Mouse (Mus musculus): ENCODE results near the gene Kcnh6. TPM values are rescaled to one million over a fixed set of nuclear protein-coding genes. Genes with fewer than 3 reads are reported as not detected.

Kcnh6 gene
- 0.31 and 0.39 TPM in 2 replicates for polyA plus RNA-seq (2014; fragmentation: Nextera tagmentation; extraction: Ambion mirVana)

DNA sequence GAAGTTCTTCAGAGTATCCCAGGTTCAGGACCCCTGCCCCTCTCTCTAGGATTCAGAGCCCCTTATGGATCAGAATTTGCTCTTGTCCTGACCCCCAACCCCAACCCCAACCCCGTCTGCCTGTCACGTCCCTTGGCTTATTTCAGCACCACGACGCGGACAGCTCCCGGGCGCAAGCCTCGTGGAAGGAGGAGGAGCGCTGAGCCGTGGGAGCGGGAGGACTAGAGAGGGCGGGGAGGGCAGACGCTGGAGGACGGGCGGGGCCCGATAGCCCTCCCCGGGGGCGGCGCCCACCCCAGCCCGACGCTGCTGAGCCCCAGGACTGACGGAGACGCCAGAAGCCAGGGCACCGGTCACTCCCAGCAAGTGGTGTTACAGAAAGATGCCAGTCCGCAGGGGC lies at the start of gene Kcnh6:
Kcnh6 (plus strand) TSS at position 304 of the 400 bp plus-strand sequence.
- Histone ChIP-seq H3K4me1 (ENCODE audit: insufficient read depth) (no peaks in the 10 kb centered on the region), H3K9ac (no peak within 1 kb of the TSS), H3K36me3 (ENCODE audit: insufficient read depth) (no peaks in the 10 kb centered on the region), H3K9me3 (ENCODE audit: low read depth, low read length) (no peaks in the 10 kb centered on the region), H3K4me2 (peak within 1 kb of the TSS; percentile 61), H3K27me3 (ENCODE audit: insufficient read depth, low read length) (peaks cover 10% of the 10 kb centered on the region), H3K4me3 (ENCODE audit: low read depth, low read length) (0 out of 2 replicates have a peak within 1 kb of the TSS, but pooled peaks have one; percentile 9), H3K27ac (ENCODE audit: low read depth) (no peak within 1 kb of the TSS)
- ATAC-seq (ENCODE audit: insufficient read depth): peak; percentile 75
- 1% methylated on average over 25 of the region's 25 CpGs for WGBS
- peak; percentile 93 for DNase-seq
- no peak for TF ChIP-seq CTCF (IDR thresholded peaks at IDR 0.05; ENCODE audit: low read depth)

DNA sequence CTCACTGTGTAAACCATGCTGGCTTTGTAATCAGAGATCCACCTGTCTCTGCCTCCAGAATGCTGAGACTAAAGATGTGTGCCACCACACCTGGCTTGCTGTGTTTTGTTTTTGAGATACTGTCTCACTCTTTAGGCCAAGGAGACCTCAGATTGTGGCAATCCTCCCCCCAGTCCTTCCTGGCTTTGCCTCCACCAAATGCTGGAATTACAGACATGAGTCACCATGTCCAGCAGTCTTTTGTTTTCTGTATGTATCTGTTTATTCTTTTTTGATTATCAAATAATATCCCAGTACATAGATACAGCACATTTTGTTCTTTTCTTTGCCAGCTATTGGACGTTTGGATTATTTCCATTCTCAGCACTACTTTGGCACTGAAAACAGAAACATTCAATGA lies 49.4 kb upstream of the Kcnh6 start:
- no peaks in the 10 kb centered on the region for H3K9me3 ChIP-seq (ENCODE audit: low read depth, low read length)
- H3K36me3 ChIP-seq (ENCODE audit: insufficient read depth): no peaks in the 10 kb centered on the region
- H3K9ac ChIP-seq: no peak overlapping the region
- no peaks in the 10 kb centered on the region for H3K27me3 ChIP-seq (ENCODE audit: insufficient read depth, low read length)
- DNase-seq: no peak
- 33% methylated on average over 1 of the region's 1 CpGs for WGBS
- no peak overlapping the region for H3K4me3 ChIP-seq (ENCODE audit: low read depth, low read length)
- H3K4me2 ChIP-seq: no peak overlapping the region
- no peak for ATAC-seq (ENCODE audit: insufficient read depth)
- H3K4me1 ChIP-seq (ENCODE audit: insufficient read depth): no peaks in the 10 kb centered on the region
- no peak overlapping the region for H3K27ac ChIP-seq (ENCODE audit: low read depth)
- TF ChIP-seq CTCF (IDR thresholded peaks at IDR 0.05; ENCODE audit: low read depth): no peak

DNA sequence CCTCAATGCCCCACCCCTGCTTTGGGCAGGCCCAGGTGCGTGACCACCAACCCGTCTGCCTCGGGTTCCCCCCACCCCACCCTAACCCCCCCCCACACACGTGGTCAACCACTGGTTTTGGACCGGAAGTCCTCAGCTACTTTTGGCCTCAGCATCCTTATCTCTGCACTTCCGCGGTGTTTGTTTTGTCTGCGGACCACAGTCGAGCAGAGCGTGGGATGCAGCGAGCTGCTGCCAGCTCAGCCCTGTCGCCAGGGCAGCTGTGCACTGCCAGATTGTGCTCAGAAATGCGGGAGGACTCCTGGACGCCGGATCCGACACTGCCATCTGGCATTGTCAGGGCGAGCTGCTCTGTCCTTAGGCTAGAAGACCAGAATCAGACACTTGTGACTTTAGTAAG lies 48.6 kb upstream of the Kcnh6 start:
- Histone ChIP-seq H3K4me1 (ENCODE audit: insufficient read depth) (no peaks in the 10 kb centered on the region), H3K27ac (ENCODE audit: low read depth) (no peak overlapping the region), H3K36me3 (ENCODE audit: insufficient read depth) (no peaks in the 10 kb centered on the region), H3K9ac (peak overlapping the region; percentile 34; the same call in 1 of the 2 replicates), H3K4me2 (peak overlapping the region; percentile 42), H3K27me3 (ENCODE audit: insufficient read depth, low read length) (no peaks in the 10 kb centered on the region), H3K4me3 (ENCODE audit: low read depth, low read length) (no peak overlapping the region), H3K9me3 (ENCODE audit: low read depth, low read length) (no peaks in the 10 kb centered on the region)
- WGBS: 8% methylated on average over 17 of the region's 17 CpGs
- peak; percentile 33 for DNase-seq
- ATAC-seq (ENCODE audit: insufficient read depth): no peak
- no peak for TF ChIP-seq CTCF (IDR thresholded peaks at IDR 0.05; ENCODE audit: low read depth)

DNA sequence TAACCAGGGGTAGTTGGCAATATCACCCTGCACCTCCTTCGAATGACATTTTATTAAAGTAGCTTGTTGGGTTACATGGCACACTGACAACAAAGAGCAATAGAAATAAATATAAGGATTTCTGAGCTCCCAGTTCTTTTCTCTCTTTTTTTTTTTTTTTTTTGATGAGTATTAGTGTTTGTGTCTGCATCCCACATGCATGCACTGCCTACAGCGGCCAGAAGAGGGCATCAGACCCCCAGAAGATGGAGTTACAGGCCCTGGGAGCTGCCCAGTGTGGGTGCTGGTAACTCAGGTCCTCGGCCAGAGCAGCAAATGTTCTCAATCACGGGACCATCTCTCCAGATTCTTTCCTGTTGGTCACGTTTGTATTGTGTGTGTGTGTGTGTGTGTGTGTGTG lies 43.2 kb upstream of the Kcnh6 start:
- 63% methylated on average over 5 of the region's 5 CpGs for WGBS
- H3K36me3 ChIP-seq (ENCODE audit: insufficient read depth): no peaks in the 10 kb centered on the region
- peak; percentile 24; the same call in 1 of the 2 replicates for TF ChIP-seq CTCF (IDR thresholded peaks at IDR 0.05; ENCODE audit: low read depth)

DNA sequence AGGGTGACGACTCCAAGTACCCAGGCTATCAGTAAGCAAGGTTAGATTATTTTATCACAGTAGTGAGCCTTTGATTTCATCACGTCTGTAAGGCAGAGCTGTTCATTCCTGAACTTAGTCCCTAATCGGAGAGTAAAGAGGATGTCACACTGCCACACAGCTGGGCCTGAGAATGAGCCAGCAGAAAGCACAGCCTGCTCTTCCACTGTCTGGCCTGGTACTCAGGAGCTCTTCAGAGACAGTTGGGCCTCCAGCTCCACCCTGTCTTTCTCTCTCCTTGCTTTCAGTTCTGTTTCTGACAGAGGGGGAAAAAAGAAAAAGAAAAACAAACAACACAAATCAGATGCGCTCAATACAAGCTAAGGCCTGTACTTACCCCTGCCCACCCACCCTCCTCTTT lies 41.6 kb upstream of the Kcnh6 start:
- DNase-seq: no peak
- Histone ChIP-seq H3K4me2 (no peak overlapping the region), H3K4me3 (ENCODE audit: low read depth, low read length) (no peak overlapping the region), H3K9me3 (ENCODE audit: low read depth, low read length) (no peaks in the 10 kb centered on the region), H3K36me3 (ENCODE audit: insufficient read depth) (no peaks in the 10 kb centered on the region), H3K9ac (no peak overlapping the region), H3K4me1 (ENCODE audit: insufficient read depth) (no peaks in the 10 kb centered on the region; the same call in 1 of the 2 replicates), H3K27ac (ENCODE audit: low read depth) (no peak overlapping the region), H3K27me3 (ENCODE audit: insufficient read depth, low read length) (peaks cover 30% of the 10 kb centered on the region)
- no peak for ATAC-seq (ENCODE audit: insufficient read depth)
- no peak for TF ChIP-seq CTCF (IDR thresholded peaks at IDR 0.05; ENCODE audit: low read depth)
- 60% methylated on average over 4 of the region's 4 CpGs for WGBS

More for the DNA sequence above, 43.2 kb upstream of the Kcnh6 start:
- ATAC-seq (ENCODE audit: insufficient read depth): no peak
- Histone ChIP-seq H3K9ac (no peak overlapping the region), H3K4me1 (ENCODE audit: insufficient read depth) (no peaks in the 10 kb centered on the region; the same call in 1 of the 2 replicates), H3K4me2 (no peak overlapping the region), H3K27me3 (ENCODE audit: insufficient read depth, low read length) (peaks cover 30% of the 10 kb centered on the region), H3K9me3 (ENCODE audit: low read depth, low read length) (no peaks in the 10 kb centered on the region), H3K4me3 (ENCODE audit: low read depth, low read length) (no peak overlapping the region), H3K27ac (ENCODE audit: low read depth) (no peak overlapping the region)
- DNase-seq: no peak

DNA sequence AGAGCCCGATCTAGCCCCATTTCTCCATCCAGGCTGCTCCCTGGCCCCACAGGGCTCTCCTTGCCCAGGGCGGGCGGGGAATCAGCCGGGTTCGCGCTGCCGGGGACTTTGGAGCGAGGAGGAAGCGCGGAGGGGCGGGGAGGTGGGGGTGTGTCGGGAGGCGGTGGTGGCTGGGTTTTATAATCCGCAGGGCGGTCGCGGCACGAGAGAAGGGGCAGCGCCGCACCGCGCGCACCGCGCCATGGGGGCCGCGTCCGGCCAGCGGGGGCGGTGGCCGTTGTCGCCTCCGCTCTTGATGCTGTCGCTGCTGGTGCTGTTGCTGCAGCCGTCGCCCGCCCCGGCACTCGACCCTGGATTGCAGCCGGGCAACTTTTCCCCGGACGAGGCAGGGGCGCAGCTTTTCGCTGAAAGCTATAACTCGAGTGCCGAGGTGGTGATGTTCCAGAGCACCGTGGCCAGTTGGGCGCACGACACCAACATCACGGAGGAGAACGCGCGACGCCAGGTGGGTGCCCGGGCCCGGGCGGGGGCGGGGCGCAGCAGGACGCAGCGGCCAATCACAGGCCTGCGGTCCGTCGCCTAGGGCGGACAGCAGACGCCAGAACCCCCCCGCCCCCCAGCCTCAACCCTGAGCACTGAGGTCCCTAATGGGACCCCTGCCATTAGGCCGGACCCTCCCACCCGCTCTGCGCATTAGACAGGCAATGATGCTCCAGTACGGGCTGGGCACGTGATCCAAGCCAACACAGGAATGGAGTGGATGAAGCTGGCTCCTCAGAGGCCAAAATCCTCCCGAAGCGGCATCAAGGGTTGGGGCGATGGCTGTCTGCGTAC lies 40.0 kb upstream of the Kcnh6 start, which contains the start of gene Ace:
Ace (plus strand) TSS at position 205 of the 834 bp plus-strand sequence.
- Histone ChIP-seq H3K4me1 (ENCODE audit: insufficient read depth) (no peaks in the 10 kb centered on the region; the same call in 1 of the 2 replicates), H3K4me3 (ENCODE audit: low read depth, low read length) (peak within 1 kb of the TSS; percentile 55), H3K27ac (ENCODE audit: low read depth) (no peak within 1 kb of the TSS), H3K4me2 (peak within 1 kb of the TSS; percentile 99), H3K36me3 (ENCODE audit: insufficient read depth) (no peaks in the 10 kb centered on the region), H3K9ac (peak within 1 kb of the TSS; percentile 48), H3K9me3 (ENCODE audit: low read depth, low read length) (no peaks in the 10 kb centered on the region), H3K27me3 (ENCODE audit: insufficient read depth, low read length) (peaks cover 30% of the 10 kb centered on the region)
- DNase-seq (peak; percentile 39), ATAC-seq (ENCODE audit: insufficient read depth) (peak; percentile 60)
- no peak for TF ChIP-seq CTCF (IDR thresholded peaks at IDR 0.05; ENCODE audit: low read depth)
- WGBS: under 1% methylated on average over 75 of the region's 76 CpGs

DNA sequence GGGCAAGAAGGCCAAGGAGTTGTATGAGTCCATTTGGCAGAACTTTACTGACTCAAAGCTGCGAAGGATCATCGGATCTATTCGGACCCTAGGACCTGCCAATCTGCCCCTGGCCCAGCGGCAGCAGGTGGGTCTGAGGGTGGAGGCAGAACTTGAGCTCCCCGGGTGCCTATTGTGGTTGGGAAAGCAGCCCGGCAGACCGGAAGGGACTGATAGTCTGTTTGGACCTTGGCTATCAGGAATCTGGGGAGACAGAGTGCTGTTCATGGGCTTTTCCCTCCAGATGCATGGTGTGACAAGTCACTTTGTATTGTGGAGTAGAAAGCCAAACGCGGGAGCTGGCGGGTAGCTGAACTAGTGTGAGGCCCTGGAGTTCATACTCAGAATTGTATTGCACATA lies 39.0 kb upstream of the Kcnh6 start:
- no peak for TF ChIP-seq CTCF (IDR thresholded peaks at IDR 0.05; ENCODE audit: low read depth)
- no peak overlapping the region for H3K4me3 ChIP-seq (ENCODE audit: low read depth, low read length)
- no peak overlapping the region for H3K4me2 ChIP-seq
- H3K36me3 ChIP-seq (ENCODE audit: insufficient read depth): no peaks in the 10 kb centered on the region
- H3K9me3 ChIP-seq (ENCODE audit: low read depth, low read length): no peaks in the 10 kb centered on the region
- 36% methylated on average over 10 of the region's 10 CpGs for WGBS
- H3K9ac ChIP-seq: no peak overlapping the region
- H3K27ac ChIP-seq (ENCODE audit: low read depth): no peak overlapping the region
- ATAC-seq (ENCODE audit: insufficient read depth) (no peak), DNase-seq (no peak)
- peaks cover 30% of the 10 kb centered on the region for H3K27me3 ChIP-seq (ENCODE audit: insufficient read depth, low read length)
- no peaks in the 10 kb centered on the region; the same call in 1 of the 2 replicates for H3K4me1 ChIP-seq (ENCODE audit: insufficient read depth)

All from lung, embryonic 14.5 days (tissue).